Mouse (Mus musculus) adrenal gland, adult 18-20 months (tissue): ENCODE data around the gene Macrod1. TPM values are rescaled to one million over a fixed set of nuclear protein-coding genes. Genes with fewer than 3 reads are reported as not detected.

Source experiments
- DNase-seq, 2 experiments: peaks; one replicate each; pipeline ENCODE4 v3.0.0; 2021 to 2022; ENCODE audit warnings: low spot score in 2 of 2
- total RNA-seq, 2 experiments: library from RNA; stranded (reverse); gene quantifications; 1 replicate in 1 of 2; 2 replicates in 1 of 2; pipeline ENCODE4 v1.2.3; 2021

Macrod1 gene
- total RNA-seq, 2 experiments from 2014 or later: 62.4 to 77.9 TPM

- no peak for DNase-seq
These were observed 21.1 kb downstream of the Macrod1 start for GRCm38 (mm10) chr19:7077666-7078065.

- DNase-seq: no peak
These were observed 21.7 kb downstream of the Macrod1 start for GRCm38 (mm10) chr19:7078271-7078670.

GRCm38 (mm10) chr19:7081516-7082266, 25.1 kb downstream of the Macrod1 start:
- DNase-seq: no peak

GRCm38 (mm10) chr19:7083035-7083794, 26.6 kb downstream of the Macrod1 start:
- DNase-seq: no peak

- DNase-seq: no peak
These were observed 28.1 kb downstream of the Macrod1 start for GRCm38 (mm10) chr19:7084734-7085133.

- no peak for DNase-seq
These were observed 31.9 kb downstream of the Macrod1 start for GRCm38 (mm10) chr19:7088558-7088957.

GRCm38 (mm10) chr19:7089050-7089449, 32.4 kb downstream of the Macrod1 start:
- no peak for DNase-seq

- DNase-seq: no peak
These were observed 33.2 kb downstream of the Macrod1 start for GRCm38 (mm10) chr19:7089842-7090251.

- DNase-seq: no peak
These were observed 33.9 kb downstream of the Macrod1 start for GRCm38 (mm10) chr19:7090369-7091064.

GRCm38 (mm10) chr19:7091448-7092050, 34.9 kb downstream of the Macrod1 start:
- DNase-seq: no peak

GRCm38 (mm10) chr19:7092756-7093155, 36.1 kb downstream of the Macrod1 start:
- no peak for DNase-seq

GRCm38 (mm10) chr19:7099620-7100155, 43.1 kb downstream of the Macrod1 start:
- peak in 1 of 2 experiments; percentile 10 for DNase-seq

GRCm38 (mm10) chr19:7102039-7102438, 45.4 kb downstream of the Macrod1 start:
- DNase-seq: no peak

GRCm38 (mm10) chr19:7103349-7103992, 46.9 kb downstream of the Macrod1 start:
- no peak for DNase-seq

GRCm38 (mm10) chr19:7103993-7104401, 47.4 kb downstream of the Macrod1 start:
- no peak for DNase-seq

- DNase-seq: no peak
These were observed 48.9 kb downstream of the Macrod1 start, which contains the start of gene Flrt1 for GRCm38 (mm10) chr19:7105544-7105943. Gene Flrt1, minus strand, starts transcription at chr19:7105729.

GRCm38 (mm10) chr19:7106566-7106965, 50.0 kb downstream of the Macrod1 start:
- no peak for DNase-seq

- no peak for DNase-seq
These were observed 50.6 kb downstream of the Macrod1 start for GRCm38 (mm10) chr19:7107174-7107573.

GRCm38 (mm10) chr19:7108114-7108905, 51.7 kb downstream of the Macrod1 start:
- no peak for DNase-seq

- no peak for DNase-seq
These were observed 53.5 kb downstream of the Macrod1 start for GRCm38 (mm10) chr19:7110097-7110496.
